Mouse (Mus musculus): Measurements from ENCODE around the gene Btbd19.

Btbd19 gene

GRCm38 (mm10) chr4:117125910-117126674 lies 567 bp upstream of the Btbd19 start:
- peak; percentile 14; the same call in 1 of the 2 replicates for TF ChIP-seq GATA4 (IDR thresholded peaks at IDR 0.05; ENCODE audit: insufficient replicate concordance, low read length)

GRCm38 (mm10) chr4:117124518-117125347 lies 792 bp downstream of the Btbd19 start:
- TF ChIP-seq GATA4 (IDR thresholded peaks at IDR 0.05; ENCODE audit: insufficient replicate concordance, low read length): no peak

GRCm38 (mm10) chr4:117124218-117124517 lies 1.4 kb downstream of the Btbd19 start:
- no peak for TF ChIP-seq GATA4 (IDR thresholded peaks at IDR 0.05; ENCODE audit: insufficient replicate concordance, low read length)

GRCm38 (mm10) chr4:117123546-117124217 lies 1.8 kb downstream of the Btbd19 start:
- TF ChIP-seq GATA4 (IDR thresholded peaks at IDR 0.05; ENCODE audit: insufficient replicate concordance, low read length): no peak

GRCm38 (mm10) chr4:117122209-117122608 lies 3.3 kb downstream of the Btbd19 start:
- TF ChIP-seq GATA4 (IDR thresholded peaks at IDR 0.05; ENCODE audit: insufficient replicate concordance, low read length): no peak

GRCm38 (mm10) chr4:117120445-117121414 lies 4.8 kb downstream of the Btbd19 start:
- TF ChIP-seq GATA4 (IDR thresholded peaks at IDR 0.05; ENCODE audit: insufficient replicate concordance, low read length): no peak

- no peak for TF ChIP-seq GATA4 (IDR thresholded peaks at IDR 0.05; ENCODE audit: insufficient replicate concordance, low read length)
Measured at GRCm38 (mm10) chr4:117120052-117120444, 5.5 kb downstream of the Btbd19 start.

- no peak for TF ChIP-seq GATA4 (IDR thresholded peaks at IDR 0.05; ENCODE audit: insufficient replicate concordance, low read length)
Measured at GRCm38 (mm10) chr4:117119636-117120035, 5.9 kb downstream of the Btbd19 start.

GRCm38 (mm10) chr4:117117931-117118330 lies 7.6 kb downstream of the Btbd19 start:
- no peak for TF ChIP-seq GATA4 (IDR thresholded peaks at IDR 0.05; ENCODE audit: insufficient replicate concordance, low read length)

- no peak for TF ChIP-seq GATA4 (IDR thresholded peaks at IDR 0.05; ENCODE audit: insufficient replicate concordance, low read length)
Measured at GRCm38 (mm10) chr4:117115592-117115991, 9.9 kb downstream of the Btbd19 start.

GRCm38 (mm10) chr4:117113237-117113636 lies 12.3 kb downstream of the Btbd19 start:
- TF ChIP-seq GATA4 (IDR thresholded peaks at IDR 0.05; ENCODE audit: insufficient replicate concordance, low read length): no peak

GRCm38 (mm10) chr4:117110985-117111384 lies 14.5 kb downstream of the Btbd19 start:
- TF ChIP-seq GATA4 (IDR thresholded peaks at IDR 0.05; ENCODE audit: insufficient replicate concordance, low read length): no peak

- TF ChIP-seq GATA4 (IDR thresholded peaks at IDR 0.05; ENCODE audit: insufficient replicate concordance, low read length): no peak
Measured at GRCm38 (mm10) chr4:117110249-117110648, 15.3 kb downstream of the Btbd19 start.

- no peak for TF ChIP-seq GATA4 (IDR thresholded peaks at IDR 0.05; ENCODE audit: insufficient replicate concordance, low read length)
Measured at GRCm38 (mm10) chr4:117109330-117109729, 16.2 kb downstream of the Btbd19 start.

- TF ChIP-seq GATA4 (IDR thresholded peaks at IDR 0.05; ENCODE audit: insufficient replicate concordance, low read length): no peak
Measured at GRCm38 (mm10) chr4:117108524-117108849, 17.0 kb downstream of the Btbd19 start.
